Mouse (Mus musculus) myocyte (in vitro differentiated cells): Measurements from ENCODE around the gene Gm17359.

Experiments
- CEBPB ChIP-seq: IDR thresholded peaks from 2 replicates; pipeline ENCODE4 v1.6.1; 2011; ENCODE audit warnings: mild to moderate bottlenecking, moderate library complexity; ENCODE audit not compliant: poor library complexity, insufficient read depth, severe bottlenecking
- E2F4 ChIP-seq: IDR thresholded peaks from one replicate; pipeline ENCODE4 v1.6.1; 2011; ENCODE audit warnings: mild to moderate bottlenecking, control low read depth, moderate library complexity; ENCODE audit not compliant: insufficient read depth
- MAX ChIP-seq: IDR thresholded peaks from one replicate; pipeline ENCODE4 v1.6.1; 2011; ENCODE audit warnings: low read depth, mild to moderate bottlenecking, control low read depth
- MYOD1 ChIP-seq, 3 experiments: IDR thresholded peaks; one replicate each; pipeline ENCODE4 v1.6.1; 2011; ENCODE audit warnings: control low read depth in 2 of 3, low read depth in 2 of 3, mild to moderate bottlenecking in 2 of 3, moderate library complexity in 1 of 3; ENCODE audit not compliant: insufficient read length in 2 of 3, control insufficient read depth in 1 of 3
- POLR2A ChIP-seq: IDR thresholded peaks from one replicate; pipeline ENCODE4 v1.6.1; 2011; ENCODE audit warnings: low read depth, mild to moderate bottlenecking, control low read depth, moderate library complexity; ENCODE audit not compliant: insufficient read length
- POLR2AphosphoS2 ChIP-seq: IDR thresholded peaks from one replicate; pipeline ENCODE4 v1.6.1; 2011; ENCODE audit warnings: low read depth, control low read depth; ENCODE audit not compliant: insufficient read length
- REST ChIP-seq: IDR thresholded peaks from one replicate; pipeline ENCODE4 v1.6.1; 2011; ENCODE audit warnings: mild to moderate bottlenecking, control low read depth, moderate library complexity; ENCODE audit not compliant: insufficient read depth, insufficient read length
- SRF ChIP-seq: IDR thresholded peaks from one replicate; pipeline ENCODE4 v1.6.1; 2011; ENCODE audit warnings: low read depth; ENCODE audit not compliant: control insufficient read depth, insufficient read length
- TCF3 ChIP-seq: IDR thresholded peaks from one replicate; pipeline ENCODE4 v1.6.1; 2011; ENCODE audit warnings: low read depth, control low read depth; ENCODE audit not compliant: insufficient read length
- USF1 ChIP-seq: IDR thresholded peaks from one replicate; pipeline ENCODE4 v1.6.1; 2011; ENCODE audit warnings: low read depth, mild to moderate bottlenecking, control low read depth, moderate library complexity

DNA sequence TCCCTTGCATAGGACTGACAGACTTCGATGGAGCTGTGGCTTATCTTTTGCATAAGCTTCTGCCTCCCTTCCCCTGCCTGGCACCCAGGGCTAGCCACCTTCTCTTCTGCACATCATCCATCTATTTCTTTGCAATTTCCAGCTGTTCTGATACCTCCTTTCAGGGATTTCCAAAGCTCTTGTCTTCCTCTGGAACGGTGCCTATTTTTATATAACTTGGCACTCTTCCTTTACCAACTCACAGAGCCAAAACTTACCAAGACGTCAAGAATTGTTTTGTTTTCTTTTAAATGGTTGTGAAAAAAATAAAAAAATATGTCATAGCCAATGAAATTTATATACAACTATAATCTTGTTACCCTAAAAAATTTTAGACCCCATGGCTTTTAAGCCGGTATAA is 64.1 kb downstream of the Gm17359 start:
- no peak for TF ChIP-seq POLR2A
- no peak for TF ChIP-seq REST
- TF ChIP-seq POLR2AphosphoS2 = no peak
- no peak for TF ChIP-seq SRF
- no peak for TF ChIP-seq USF1
- TF ChIP-seq MAX = no peak
- no peak for TF ChIP-seq TCF3
- TF ChIP-seq CEBPB = no peak
- TF ChIP-seq MYOD1 (IDR thresholded peaks at IDR 0.05; ENCODE audit: control insufficient read depth in 1 of 3, insufficient read length in 2 of 3, low read depth in 2 of 3) = no peak
- no peak for TF ChIP-seq E2F4
